Mouse (Mus musculus) ES-E14 (cell line): ENCODE measurements at regions not wholly inside any gene's neighbourhood (a gene's known extent, or its start where the extent isn't known, plus 50 kb on each side); places are given as distances from the start of the nearest gene placed in this dataset.

Experiments used
- DNase-seq: peaks from one replicate; pipeline ENCODE4 v3.0.0-alpha.2; 2013; ENCODE audit warnings: low read depth, low spot score
- H3K27ac ChIP-seq: 2 replicates; pipeline ENCODE4 v1.5.1; 2012; ENCODE audit warnings: low read depth, mild to moderate bottlenecking, low read length, moderate library complexity, mixed read lengths; ENCODE audit not compliant: poor library complexity, insufficient read depth, severe bottlenecking
- H3K36me3 ChIP-seq: 2 replicates; pipeline ENCODE4 v1.6.1; 2012; ENCODE audit warnings: mild to moderate bottlenecking, low read length, moderate library complexity, mixed read lengths; ENCODE audit not compliant: control insufficient read depth, poor library complexity, insufficient read depth, severe bottlenecking
- H3K4me1 ChIP-seq, 2 experiments: fragments of 150-350 bp in 1 of 2; sonication (generic) in 1 of 2; 2 replicates each; pipeline ENCODE4 v1.6.1; 2012; ENCODE audit warnings: low read length in 2 of 2, mild to moderate bottlenecking in 1 of 2, mixed read lengths in 1 of 2; ENCODE audit not compliant: control insufficient read depth in 2 of 2, insufficient read depth in 2 of 2, poor library complexity in 1 of 2
- H3K4me3 ChIP-seq, 2 experiments: fragments of 150-350 bp in 1 of 2; sonication (generic) in 1 of 2; 2 replicates each; pipeline ENCODE4 v1.5.1; 2012; ENCODE audit warnings: low read length in 2 of 2, low read depth in 1 of 2, mild to moderate bottlenecking in 1 of 2, mixed read lengths in 1 of 2; ENCODE audit not compliant: insufficient read depth in 1 of 2, poor library complexity in 1 of 2, severe bottlenecking in 1 of 2
- H3K9ac ChIP-seq: 2 replicates; pipeline ENCODE4 v1.6.1; 2012; ENCODE audit warnings: low read depth, mild to moderate bottlenecking, low read length, mixed read lengths; ENCODE audit not compliant: poor library complexity, insufficient read depth, severe bottlenecking
- H3K9me3 ChIP-seq: fragments of 150-350 bp; sonication (generic); 2 replicates; pipeline ENCODE4 v1.6.1; 2012; ENCODE audit warnings: low read depth, mild to moderate bottlenecking, low read length; ENCODE audit not compliant: control insufficient read depth, insufficient read depth
- CHD2 ChIP-seq: IDR thresholded peaks from 2 replicates; pipeline ENCODE4 v1.6.1; 2014; ENCODE audit warnings: mild to moderate bottlenecking, low read depth, low read length, inconsistent platforms
- HCFC1 ChIP-seq: IDR thresholded peaks from 2 replicates; pipeline ENCODE4 v1.6.1; 2012; ENCODE audit warnings: low read length, inconsistent platforms, borderline replicate concordance; ENCODE audit not compliant: insufficient read depth
- MAFK ChIP-seq: IDR thresholded peaks from 2 replicates; pipeline ENCODE4 v1.6.1; 2014; ENCODE audit warnings: mild to moderate bottlenecking, low read depth, low read length, inconsistent platforms; ENCODE audit not compliant: insufficient read depth
- ZC3H11A ChIP-seq: IDR thresholded peaks from 2 replicates; pipeline ENCODE4 v1.6.1; 2012; ENCODE audit warnings: low read depth, mild to moderate bottlenecking, inconsistent platforms, low read length, borderline replicate concordance
- ZNF384 ChIP-seq: IDR thresholded peaks from 2 replicates; pipeline ENCODE4 v1.6.1; 2012; ENCODE audit warnings: low read depth, low read length, inconsistent platforms
- in situ Hi-C, 2 experiments: fragments of 600-800 bp; cut with MboI; formaldehyde crosslinking; loops; one replicate each; pipeline ENCODE4 v1.15.1; 2025; ENCODE audit warnings: low sequenced_read_pairs in 2 of 2, inconsistent platforms in 1 of 2; ENCODE audit not compliant: unreplicated experiment in 2 of 2

- Histone ChIP-seq H3K9me3 (no peaks in the 10 kb centered on the region), H3K4me1 (peaks cover 2 to 6% of the 10 kb centered on the region in 2 experiments; a peak in 2 of 4 replicates), H3K36me3 (no peaks in the 10 kb centered on the region), H3K4me3 (no peak overlapping the region), H3K9ac (no peak overlapping the region), H3K27ac (no peak overlapping the region)
- in situ Hi-C loops, result no loop called here
- DNase-seq, result no peak
- no peak for TF ChIP-seq ZNF384
- no peak for TF ChIP-seq CHD2
- TF ChIP-seq HCFC1, result no peak
- TF ChIP-seq ZC3H11A, result no peak
- no peak for TF ChIP-seq MAFK
Observed at GRCm38 (mm10) chr4:45657350-45657978, 125.2 kb upstream of the Shb start.

GRCm38 (mm10) chr4:45655780-45656179, 123.5 kb upstream of the Shb start:
- no peak overlapping the region for H3K9ac ChIP-seq
- peaks cover 2 to 6% of the 10 kb centered on the region in 2 experiments; a peak in 2 of 4 replicates for H3K4me1 ChIP-seq
- H3K4me3 ChIP-seq, result no peak overlapping the region
- no peaks in the 10 kb centered on the region for H3K36me3 ChIP-seq
- H3K27ac ChIP-seq, result no peak overlapping the region
- no peak for DNase-seq
- no peaks in the 10 kb centered on the region for H3K9me3 ChIP-seq
- TF ChIP-seq MAFK (no peak), ZC3H11A (no peak), HCFC1 (no peak), CHD2 (no peak), ZNF384 (no peak)
- in situ Hi-C loops, result no loop called here

GRCm38 (mm10) chr4:45654804-45655155, 122.5 kb upstream of the Shb start:
- peak overlapping the region; percentile 33; the same call in 1 of the 2 replicates for H3K27ac ChIP-seq
- H3K4me3 ChIP-seq, result no peak overlapping the region
- TF ChIP-seq ZNF384, result no peak
- TF ChIP-seq CHD2, result no peak
- TF ChIP-seq ZC3H11A, result no peak
- TF ChIP-seq MAFK, result no peak
- peaks cover 2 to 6% of the 10 kb centered on the region in 2 experiments; a peak in 2 of 4 replicates for H3K4me1 ChIP-seq
- H3K9me3 ChIP-seq, result no peaks in the 10 kb centered on the region
- DNase-seq, result no peak
- in situ Hi-C loops, result no loop called here
- H3K36me3 ChIP-seq, result no peaks in the 10 kb centered on the region
- no peak overlapping the region for H3K9ac ChIP-seq

GRCm38 (mm10) chr4:45654019-45654803, 121.9 kb upstream of the Shb start:
- Histone ChIP-seq H3K4me3 (no peak overlapping the region; a peak in 1 of 4 replicates), H3K27ac (peak overlapping the region; percentile 33; the same call in 1 of the 2 replicates), H3K36me3 (no peaks in the 10 kb centered on the region), H3K9me3 (no peaks in the 10 kb centered on the region), H3K4me1 (peaks cover 2 to 6% of the 10 kb centered on the region in 2 experiments; a peak in 2 of 4 replicates), H3K9ac (no peak overlapping the region)
- TF ChIP-seq HCFC1 (no peak), CHD2 (peak; percentile 66; the same call in 1 of the 2 replicates), ZNF384 (no peak), ZC3H11A (no peak)
- in situ Hi-C loops, result no loop called here
- peak; percentile 87 for DNase-seq
